24 mouse cellular contexts compared by ENCODE assay signal in the genomic region with DNA sequence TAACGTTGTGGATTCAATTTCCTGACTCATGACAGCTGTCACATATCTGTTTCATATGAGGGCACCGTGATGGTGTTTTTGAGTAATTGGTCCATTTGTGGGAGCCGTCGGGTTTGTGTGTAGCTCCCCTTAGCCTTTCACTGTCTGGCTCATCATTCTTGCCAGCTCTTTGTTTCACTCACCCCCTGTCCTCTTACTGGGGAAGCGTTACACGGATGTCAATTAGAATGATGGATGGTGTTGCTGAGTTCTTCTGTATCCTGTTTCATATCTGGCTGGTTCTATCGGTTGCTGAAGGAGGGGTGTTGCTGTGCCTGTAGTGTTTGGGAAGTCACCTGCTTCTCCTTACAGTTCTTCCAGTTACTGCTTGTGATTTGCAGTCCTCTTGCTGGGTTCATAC. TPM values are rescaled to one million over a fixed set of nuclear protein-coding genes. Genes with fewer than 3 reads are reported as not detected.
DNase-seq lines count a peak whose midpoint lies in the region; ATAC-seq lines count a peak whose summit lies in the region.
"Had no signal": no experiment of that assay in that cellular context is flagged by ENCODE, and none has a peak within 500 bp of the region (broad histone marks: within the 10 kb centered on the region; RNA-seq: fewer than 3 reads in every experiment).

No protein-coding gene starts in this region.

- H3K4me1 ChIP-seq in neural tube, embryonic 11.5 days (ENCODE audit: control insufficient read depth, insufficient read depth, low read length): peaks cover 4% of the 10 kb centered on the region
- H3K4me1 ChIP-seq in neural tube, embryonic 15.5 days: peaks cover 21% of the 10 kb centered on the region
- H3K4me1 ChIP-seq in hindbrain, embryonic 14.5 days (replicated peaks; ENCODE audit: control insufficient read depth, insufficient read depth, low read length): peaks cover 11% of the 10 kb centered on the region
- peaks cover 24% of the 10 kb centered on the region for H3K4me1 ChIP-seq in neural tube, embryonic 13.5 days (replicated peaks)
- H3K4me1 ChIP-seq: stomach, embryonic 15.5 days had no signal

- no peak overlapping the region for H3K4me3 ChIP-seq in neural tube, embryonic 11.5 days (ENCODE audit: low read depth, low read length)
- H3K4me3 ChIP-seq in neural tube, embryonic 15.5 days (replicated peaks): no peak overlapping the region
- H3K4me3 ChIP-seq in hindbrain, embryonic 14.5 days (replicated peaks; ENCODE audit: low read length): no peak overlapping the region
- no peak overlapping the region for H3K4me3 ChIP-seq in neural tube, embryonic 13.5 days
- H3K4me3 ChIP-seq: embryonic facial prominence, embryonic 12.5 days; limb, embryonic 12.5 days; lung, embryonic 15.5 days; stomach, embryonic 15.5 days had no signal

- H3K27ac ChIP-seq in neural tube, embryonic 11.5 days (ENCODE audit: low read depth, low read length): no peak overlapping the region
- H3K27ac ChIP-seq in neural tube, embryonic 15.5 days (replicated peaks): no peak overlapping the region
- peak overlapping the region; percentile 67 for H3K27ac ChIP-seq in hindbrain, embryonic 14.5 days
- H3K27ac ChIP-seq in neural tube, embryonic 13.5 days (replicated peaks): peak overlapping the region; percentile 59; the same call in 1 of the 2 replicates
- H3K27ac ChIP-seq: embryonic facial prominence, embryonic 12.5 days; limb, embryonic 12.5 days; lung, embryonic 15.5 days; stomach, embryonic 15.5 days had no signal

- ATAC-seq in neural tube, embryonic 11.5 days (ENCODE audit: insufficient read depth, low FRiP score, low TSS enrichment): no peak
- no peak for ATAC-seq in neural tube, embryonic 15.5 days (ENCODE audit: low FRiP score)
- ATAC-seq in hindbrain, embryonic 14.5 days (ENCODE audit: low FRiP score): peak; percentile 55; the same call in 1 of the 2 replicates
- no peak for ATAC-seq in neural tube, embryonic 13.5 days (ENCODE audit: low read depth)
- ATAC-seq: forebrain, embryonic 14.5 days; intestine, embryonic 16.5 days had no signal

- DNase-seq in embryo, embryonic 10 days (ENCODE audit: low spot score): peak; percentile 11
- DNase-seq in embryo, embryonic 9.5 days (ENCODE audit: extremely low spot score): no peak
- peak; percentile 26 for DNase-seq in neural tube, embryonic 11.5 days (ENCODE audit: low spot score)
- DNase-seq in hindbrain, embryonic 14.5 days (ENCODE audit: low spot score): peak; percentile 39
- no peak for DNase-seq in cerebellum, adult 9-11 months
- DNase-seq in lung, postnatal 36 days: no peak
- DNase-seq: adrenal gland, adult 8-10 months; cerebellum, adult 11-12 months; cerebellum, postnatal 10 days; gastrocnemius, postnatal 14 days; heart, postnatal 14 days; kidney, adult 8-10 months; kidney, postnatal 10 days; right cerebral cortex, postnatal 25 days; thymus, postnatal 14 days had no signal

- WGBS in neural tube, embryonic 11.5 days: 45% methylated on average over 7 of the region's 7 CpGs
- 30% methylated on average over 7 of the region's 7 CpGs for WGBS in neural tube, embryonic 15.5 days
- 22% methylated on average over 7 of the region's 7 CpGs for WGBS in hindbrain, embryonic 14.5 days
- 30% methylated on average over 7 of the region's 7 CpGs for WGBS in neural tube, embryonic 13.5 days

- H3K9me3 ChIP-seq in neural tube, embryonic 11.5 days (ENCODE audit: control insufficient read depth, low read length): no peaks in the 10 kb centered on the region
- H3K9me3 ChIP-seq in neural tube, embryonic 15.5 days (replicated peaks): no peaks in the 10 kb centered on the region
- no peaks in the 10 kb centered on the region for H3K9me3 ChIP-seq in hindbrain, embryonic 14.5 days (ENCODE audit: control insufficient read depth, low read length)
- no peaks in the 10 kb centered on the region for H3K9me3 ChIP-seq in neural tube, embryonic 13.5 days
- H3K9me3 ChIP-seq: embryonic facial prominence, embryonic 12.5 days; limb, embryonic 12.5 days; lung, embryonic 15.5 days; stomach, embryonic 15.5 days had no signal

- no peak overlapping the region; the same call in 1 of the 2 replicates for H3K9ac ChIP-seq in neural tube, embryonic 11.5 days (ENCODE audit: low read length)
- H3K9ac ChIP-seq in neural tube, embryonic 15.5 days (replicated peaks): no peak overlapping the region
- H3K9ac ChIP-seq in hindbrain, embryonic 14.5 days: no peak overlapping the region
- H3K9ac ChIP-seq in neural tube, embryonic 13.5 days: 0 out of 2 replicates have a peak overlapping the region, but pooled peaks have one; percentile 26
- H3K9ac ChIP-seq: embryonic facial prominence, embryonic 12.5 days; limb, embryonic 12.5 days; lung, embryonic 15.5 days; stomach, embryonic 15.5 days had no signal

- H3K36me3 ChIP-seq in neural tube, embryonic 11.5 days (ENCODE audit: control insufficient read depth, insufficient read depth, low read length): no peaks in the 10 kb centered on the region
- 0 out of 2 replicates have a peak, but pooled peaks cover 4% of the 10 kb centered on the region for H3K36me3 ChIP-seq in neural tube, embryonic 15.5 days
- H3K36me3 ChIP-seq in hindbrain, embryonic 14.5 days (replicated peaks; ENCODE audit: control insufficient read depth, insufficient read depth): no peaks in the 10 kb centered on the region
- peaks cover 11% of the 10 kb centered on the region; the same call in 1 of the 2 replicates for H3K36me3 ChIP-seq in neural tube, embryonic 13.5 days
- H3K36me3 ChIP-seq: lung, embryonic 15.5 days had no signal

- H3K4me2 ChIP-seq in neural tube, embryonic 11.5 days (ENCODE audit: low read depth): no peak overlapping the region
- no peak overlapping the region for H3K4me2 ChIP-seq in neural tube, embryonic 15.5 days
- no peak overlapping the region for H3K4me2 ChIP-seq in hindbrain, embryonic 14.5 days (replicated peaks)
- no peak overlapping the region for H3K4me2 ChIP-seq in neural tube, embryonic 13.5 days
- H3K4me2 ChIP-seq: embryonic facial prominence, embryonic 12.5 days; limb, embryonic 12.5 days; lung, embryonic 15.5 days; stomach, embryonic 15.5 days had no signal

- H3K27me3 ChIP-seq in neural tube, embryonic 11.5 days (ENCODE audit: control insufficient read depth, insufficient read depth, low read length): no peaks in the 10 kb centered on the region
- no peaks in the 10 kb centered on the region for H3K27me3 ChIP-seq in neural tube, embryonic 15.5 days (replicated peaks)
- no peaks in the 10 kb centered on the region for H3K27me3 ChIP-seq in hindbrain, embryonic 14.5 days (ENCODE audit: control insufficient read depth, insufficient read depth, low read length)
- no peaks in the 10 kb centered on the region for H3K27me3 ChIP-seq in neural tube, embryonic 13.5 days
- H3K27me3 ChIP-seq: CH12.LX; embryonic facial prominence, embryonic 12.5 days; limb, embryonic 12.5 days; lung, embryonic 15.5 days; stomach, embryonic 15.5 days had no signal

RNA-seq across cellular contexts. Expression of gene Commd9, which starts 5.1 kb away (rescaled TPM):
- polyA plus RNA-seq in neural tube, embryonic 11.5 days (2014; fragmentation: Nextera tagmentation; extraction: Ambion mirVana): 72.9 and 78.7 TPM in 2 replicates
- polyA plus RNA-seq in neural tube, embryonic 15.5 days (2015; fragmentation: Nextera tagmentation; extraction: Ambion mirVana): 90.1 and 105 TPM in 2 replicates
- 99.1 TPM in 2 replicates for polyA plus RNA-seq in hindbrain, embryonic 14.5 days (2014; fragmentation: Nextera tagmentation; extraction: Ambion mirVana)
- polyA plus RNA-seq in neural tube, embryonic 13.5 days (2015; fragmentation: Nextera tagmentation; extraction: Ambion mirVana): 96.4 and 99.8 TPM in 2 replicates

RNA-seq across cellular contexts. Expression of gene Prr5l, which starts 8.3 kb away (rescaled TPM):
- 11.5 and 11.7 TPM in 2 replicates for polyA plus RNA-seq in neural tube, embryonic 11.5 days (2014; fragmentation: Nextera tagmentation; extraction: Ambion mirVana)
- polyA plus RNA-seq in neural tube, embryonic 15.5 days (2015; fragmentation: Nextera tagmentation; extraction: Ambion mirVana): 8.7 and 11.6 TPM in 2 replicates
- 4.4 and 6.0 TPM in 2 replicates for polyA plus RNA-seq in hindbrain, embryonic 14.5 days (2014; fragmentation: Nextera tagmentation; extraction: Ambion mirVana)
- 5.6 and 6.6 TPM in 2 replicates for polyA plus RNA-seq in neural tube, embryonic 13.5 days (2015; fragmentation: Nextera tagmentation; extraction: Ambion mirVana)

Comparison
In these comparisons a context has a peak if more than half of its experiments do, and no peak if none do; other contexts are left out.
1. DNase-seq: peak in embryo, embryonic 10 days (single experiment), neural tube, embryonic 11.5 days (single experiment) and hindbrain, embryonic 14.5 days (single experiment); none in embryo, embryonic 9.5 days (single experiment), cerebellum, adult 9-11 months (single experiment) and lung, postnatal 36 days (single experiment).
2. H3K27ac ChIP-seq: peak in hindbrain, embryonic 14.5 days (single experiment) and neural tube, embryonic 13.5 days (single experiment); none in neural tube, embryonic 11.5 days (single experiment) and neural tube, embryonic 15.5 days (single experiment).